Mouse (Mus musculus): ENCODE data around the gene Tlk2. TPM values are rescaled to one million over a fixed set of nuclear protein-coding genes. Genes with fewer than 3 reads are reported as not detected.

Gene Tlk2
- polyA plus RNA-seq, 1 experiment from 2014 or later: 30.8 TPM

DNA sequence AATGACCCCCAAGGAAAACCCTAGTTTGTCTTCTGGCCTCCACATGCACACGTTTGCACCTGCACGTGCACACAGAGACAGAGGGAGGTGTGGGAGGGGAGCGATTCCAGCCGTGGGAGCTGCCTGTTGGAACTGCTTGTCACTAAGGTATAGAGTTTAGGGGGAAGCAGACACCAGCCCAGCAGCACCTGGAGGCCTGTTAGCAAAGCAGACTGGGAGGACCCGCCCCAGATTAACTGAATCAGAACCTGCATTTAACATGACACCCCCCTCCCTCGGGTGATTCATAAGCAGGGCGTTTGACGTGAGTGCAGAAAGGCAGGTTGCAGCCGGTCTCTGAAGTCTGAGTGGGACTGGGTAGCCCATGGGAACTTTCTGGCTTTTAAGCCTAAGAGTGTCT lies 151.4 kb downstream of the Tlk2 start:
- no peak overlapping the region for H3K27ac ChIP-seq (ENCODE audit: low read depth, low read length)
- H3K36me3 ChIP-seq (ENCODE audit: control insufficient read depth, insufficient read depth, low read length): peaks cover 7% of the 10 kb centered on the region; the same call in 1 of the 2 replicates
- no peak overlapping the region for H3K4me2 ChIP-seq (replicated peaks; ENCODE audit: low read depth, low read length)
- H3K27me3 ChIP-seq (ENCODE audit: control insufficient read depth, insufficient read depth, low read length): no peaks in the 10 kb centered on the region
- no peak overlapping the region for H3K9ac ChIP-seq (ENCODE audit: low read depth, low read length)
- 44% methylated on average over 9 of the region's 9 CpGs for WGBS
- no peak for ATAC-seq (ENCODE audit: low FRiP score, low TSS enrichment)
- no peaks in the 10 kb centered on the region for H3K9me3 ChIP-seq (ENCODE audit: control insufficient read depth, low read length)
- no peak overlapping the region for H3K4me3 ChIP-seq (ENCODE audit: low read length)
- peaks cover 20% of the 10 kb centered on the region for H3K4me1 ChIP-seq (ENCODE audit: control insufficient read depth, insufficient read depth, low read length)

DNA sequence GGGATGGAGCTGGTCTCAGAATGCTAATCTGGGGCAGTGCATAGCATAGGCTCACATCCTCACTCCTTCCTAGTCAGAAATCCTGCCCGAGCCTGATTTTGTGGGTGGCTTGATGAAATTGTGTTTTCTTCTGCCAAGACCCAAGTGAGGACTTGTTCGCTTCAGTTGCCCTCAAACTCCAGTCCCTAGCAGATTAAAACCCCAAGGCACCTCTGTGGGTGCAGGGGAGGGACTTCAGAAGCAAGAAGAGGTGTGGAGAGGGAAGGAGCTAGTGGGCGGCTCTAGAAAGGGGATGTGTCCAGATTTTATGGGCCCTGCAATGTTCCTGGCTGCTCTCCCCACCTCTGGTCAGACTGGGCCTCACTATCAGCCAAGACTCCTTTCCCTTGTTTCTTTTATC lies 152.5 kb downstream of the Tlk2 start:
- no peak overlapping the region for H3K9ac ChIP-seq (ENCODE audit: low read depth, low read length)
- no peaks in the 10 kb centered on the region for H3K9me3 ChIP-seq (ENCODE audit: control insufficient read depth, low read length)
- H3K36me3 ChIP-seq (ENCODE audit: control insufficient read depth, insufficient read depth, low read length): peaks cover 7% of the 10 kb centered on the region; the same call in 1 of the 2 replicates
- H3K4me1 ChIP-seq (ENCODE audit: control insufficient read depth, insufficient read depth, low read length): peaks cover 20% of the 10 kb centered on the region
- WGBS: 77% methylated on average over 3 of the region's 3 CpGs
- no peak overlapping the region for H3K27ac ChIP-seq (ENCODE audit: low read depth, low read length)
- no peak overlapping the region for H3K4me3 ChIP-seq (ENCODE audit: low read length)
- H3K4me2 ChIP-seq (replicated peaks; ENCODE audit: low read depth, low read length): no peak overlapping the region
- no peaks in the 10 kb centered on the region for H3K27me3 ChIP-seq (ENCODE audit: control insufficient read depth, insufficient read depth, low read length)
- ATAC-seq (ENCODE audit: low FRiP score, low TSS enrichment): no peak

DNA sequence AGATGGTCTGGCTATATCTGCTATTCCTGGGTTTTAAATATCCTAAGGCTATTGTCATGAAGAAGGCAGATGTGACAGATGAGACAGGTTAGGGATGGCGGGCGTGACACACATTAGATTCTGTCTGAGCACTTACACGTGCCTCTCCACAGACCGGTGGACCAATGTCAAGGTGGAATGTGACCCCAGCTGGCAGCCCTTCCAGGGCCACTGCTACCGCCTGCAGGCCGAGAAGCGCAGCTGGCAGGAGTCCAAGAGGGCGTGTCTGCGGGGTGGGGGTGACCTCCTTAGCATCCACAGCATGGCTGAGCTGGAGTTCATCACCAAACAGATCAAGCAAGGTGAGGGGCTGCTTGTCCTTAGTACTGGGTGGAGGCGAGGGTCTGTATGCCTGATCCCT lies 153.1 kb downstream of the Tlk2 start:
- peaks cover 11% of the 10 kb centered on the region; the same call in 1 of the 2 replicates for H3K36me3 ChIP-seq (ENCODE audit: control insufficient read depth, insufficient read depth, low read length)
- 35% methylated on average over 10 of the region's 10 CpGs for WGBS
- ATAC-seq (ENCODE audit: low FRiP score, low TSS enrichment): peak; percentile 28; the same call in 1 of the 2 replicates

DNA sequence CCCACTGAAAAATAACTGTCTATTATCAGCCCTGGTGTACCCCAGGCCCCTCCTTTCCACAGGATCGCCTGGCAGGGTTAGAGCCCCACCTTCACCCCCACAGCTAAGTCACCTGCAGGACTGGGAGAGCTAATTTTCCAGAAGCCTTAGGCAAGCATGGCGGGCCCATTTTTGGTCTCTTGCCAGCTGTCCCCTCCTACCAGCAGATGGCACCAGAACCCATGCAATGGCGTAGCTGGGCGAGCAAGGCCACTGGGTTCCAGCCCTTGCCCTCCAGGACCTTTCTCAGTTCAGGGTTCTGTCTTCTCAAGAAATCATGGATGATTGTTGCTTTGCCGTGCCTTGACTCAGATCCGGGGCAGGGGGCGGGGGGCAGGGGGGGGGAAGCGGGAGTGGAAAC lies 153.9 kb downstream of the Tlk2 start:
- H3K9me3 ChIP-seq (ENCODE audit: control insufficient read depth, low read length): no peaks in the 10 kb centered on the region
- 66% methylated on average over 8 of the region's 8 CpGs for WGBS
- 0 out of 2 replicates have a peak, but pooled peaks have one; percentile 29 for ATAC-seq (ENCODE audit: low FRiP score, low TSS enrichment)
- peaks cover 20% of the 10 kb centered on the region for H3K4me1 ChIP-seq (ENCODE audit: control insufficient read depth, insufficient read depth, low read length)
- no peak overlapping the region for H3K27ac ChIP-seq (ENCODE audit: low read depth, low read length)
- H3K27me3 ChIP-seq (ENCODE audit: control insufficient read depth, insufficient read depth, low read length): no peaks in the 10 kb centered on the region
- H3K36me3 ChIP-seq (ENCODE audit: control insufficient read depth, insufficient read depth, low read length): peaks cover 8% of the 10 kb centered on the region; the same call in 1 of the 2 replicates
- no peak overlapping the region for H3K9ac ChIP-seq (ENCODE audit: low read depth, low read length)
- H3K4me3 ChIP-seq (ENCODE audit: low read length): no peak overlapping the region
- H3K4me2 ChIP-seq (replicated peaks; ENCODE audit: low read depth, low read length): no peak overlapping the region

More for the DNA sequence above, 153.1 kb downstream of the Tlk2 start:
- Histone ChIP-seq H3K9me3 (ENCODE audit: control insufficient read depth, low read length) (no peaks in the 10 kb centered on the region), H3K27ac (ENCODE audit: low read depth, low read length) (no peak overlapping the region), H3K4me2 (replicated peaks; ENCODE audit: low read depth, low read length) (no peak overlapping the region), H3K9ac (ENCODE audit: low read depth, low read length) (no peak overlapping the region), H3K4me3 (ENCODE audit: low read length) (no peak overlapping the region), H3K27me3 (ENCODE audit: control insufficient read depth, insufficient read depth, low read length) (no peaks in the 10 kb centered on the region), H3K4me1 (ENCODE audit: control insufficient read depth, insufficient read depth, low read length) (peaks cover 20% of the 10 kb centered on the region)

Other genes with a start within 250 kb of the Tlk2 start
- gene Efcab3, start 115.2 kb upstream of the Tlk2 start, polyA plus RNA-seq (2014; fragmentation: Nextera tagmentation; extraction: Ambion mirVana): 0.74 and 0.99 TPM in 2 replicates
- gene Mettl2, start 52.4 kb upstream of the Tlk2 start, polyA plus RNA-seq (2014; fragmentation: Nextera tagmentation; extraction: Ambion mirVana): 45.4 and 52.3 TPM in 2 replicates
- not detected in 2 replicates for gene Gm10842, start 31.9 kb upstream of the Tlk2 start, polyA plus RNA-seq (2014; fragmentation: Nextera tagmentation; extraction: Ambion mirVana)
- gene Mrc2, start 113.8 kb downstream of the Tlk2 start, polyA plus RNA-seq (2014; fragmentation: Nextera tagmentation; extraction: Ambion mirVana): 10.9 and 11.5 TPM in 2 replicates

Data from kidney, embryonic 14.5 days (tissue).